Mouse (Mus musculus): ENCODE measurements at regions not wholly inside any gene's neighbourhood (a gene's known extent, or its start where the extent isn't known, plus 50 kb on each side); places are given as distances from the start of the nearest gene placed in this dataset.
A peak's percentile ranks its signal among the peaks of the same experiment; 100 is the strongest.

DNA sequence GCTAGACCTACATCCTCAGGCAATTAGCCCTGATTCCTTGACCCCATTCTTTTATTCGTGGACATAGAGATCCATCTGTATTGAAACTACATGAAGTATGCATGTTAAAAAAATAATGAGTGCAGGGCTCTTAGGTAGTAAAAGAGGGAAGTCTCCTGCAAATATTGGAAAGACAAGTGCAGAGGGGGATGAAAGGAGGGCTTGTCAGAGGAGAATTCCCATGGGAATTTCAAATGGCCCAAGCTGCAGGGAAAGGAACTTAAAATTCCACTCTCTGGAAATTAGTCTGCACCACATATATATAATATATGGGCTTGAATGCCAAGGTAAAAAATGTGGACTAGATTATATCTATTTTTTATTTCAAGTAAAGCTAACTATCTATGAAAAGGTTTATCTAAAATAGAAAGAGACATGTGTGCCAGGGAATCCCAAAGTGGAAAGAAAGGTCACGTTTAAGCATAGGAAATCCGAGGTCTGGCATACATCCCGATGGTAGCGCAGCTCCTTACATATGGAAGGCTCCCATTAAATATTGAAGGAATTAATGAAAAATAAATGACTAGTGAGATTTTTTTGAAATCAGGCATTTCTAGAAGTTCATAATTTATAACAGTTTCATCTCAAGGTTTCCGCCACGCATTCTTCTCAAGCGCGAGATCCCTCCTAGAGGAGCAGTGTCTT is 457.4 kb downstream of the Kctd12 start:
- Histone ChIP-seq H3K9ac (ENCODE audit: low read length) (no peak overlapping the region), H3K4me2 (ENCODE audit: low read depth, low read length) (no peak overlapping the region), H3K27me3 (ENCODE audit: control insufficient read depth, insufficient read depth, low read length) (no peaks in the 10 kb centered on the region), H3K4me3 (replicated peaks; ENCODE audit: low read length) (no peak overlapping the region), H3K9me3 (replicated peaks; ENCODE audit: control insufficient read depth, low read length) (no peaks in the 10 kb centered on the region), H3K36me3 (ENCODE audit: control insufficient read depth, insufficient read depth, low read length) (no peaks in the 10 kb centered on the region), H3K27ac (ENCODE audit: low read length) (no peak overlapping the region), H3K4me1 (ENCODE audit: control insufficient read depth, insufficient read depth, low read length) (no peaks in the 10 kb centered on the region)
- ATAC-seq (ENCODE audit: insufficient read depth, low FRiP score), result no peak
- 80% methylated on average over 9 of the region's 9 CpGs for WGBS

DNA sequence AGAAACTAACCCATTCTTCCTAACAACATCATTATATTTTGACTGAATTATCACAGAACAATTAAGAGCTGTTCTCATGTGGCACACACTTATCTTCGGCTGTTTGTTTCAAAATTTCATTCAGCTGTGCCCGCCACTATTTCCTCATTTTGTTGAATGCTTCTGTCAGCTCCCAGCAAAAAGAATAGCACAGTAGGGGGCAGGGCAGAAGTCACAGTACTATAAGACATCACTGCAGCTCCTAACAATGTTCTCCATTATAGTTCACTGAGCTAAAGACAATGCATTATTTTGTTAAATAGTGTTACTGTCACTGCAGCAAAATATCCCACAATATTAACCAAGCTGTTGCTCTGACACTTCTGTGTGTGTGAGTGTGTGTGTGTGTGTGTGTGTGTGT is 465.7 kb downstream of the Kctd12 start:
- Histone ChIP-seq H3K9me3 (replicated peaks; ENCODE audit: control insufficient read depth, low read length) (no peaks in the 10 kb centered on the region), H3K9ac (ENCODE audit: low read length) (no peak overlapping the region), H3K27me3 (ENCODE audit: control insufficient read depth, insufficient read depth, low read length) (no peaks in the 10 kb centered on the region), H3K4me1 (ENCODE audit: control insufficient read depth, insufficient read depth, low read length) (no peaks in the 10 kb centered on the region), H3K27ac (ENCODE audit: low read length) (no peak overlapping the region), H3K4me2 (ENCODE audit: low read depth, low read length) (no peak overlapping the region), H3K4me3 (replicated peaks; ENCODE audit: low read length) (no peak overlapping the region), H3K36me3 (ENCODE audit: control insufficient read depth, insufficient read depth, low read length) (no peaks in the 10 kb centered on the region)
- 45% methylated on average over 2 of the region's 2 CpGs for WGBS
- ATAC-seq (ENCODE audit: insufficient read depth, low FRiP score), result no peak

DNA sequence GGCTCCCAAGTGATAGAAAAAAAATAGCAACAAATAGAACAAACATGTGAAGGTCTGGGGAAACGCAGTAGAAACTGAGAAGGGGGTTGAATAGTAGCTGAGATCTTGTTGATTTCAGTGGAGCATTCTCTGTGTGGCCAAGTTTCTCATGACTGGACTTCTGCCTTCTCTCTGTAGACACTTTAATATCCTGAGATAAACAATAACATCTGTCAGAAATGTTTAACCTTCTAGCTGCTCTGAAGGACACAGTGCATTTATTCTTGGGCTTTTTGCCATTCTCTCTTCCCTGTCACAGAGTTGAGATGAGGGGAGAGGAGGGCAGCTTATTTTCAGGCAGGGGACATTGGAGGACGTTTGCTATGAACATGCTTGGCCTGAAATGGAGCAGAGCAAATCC is 467.9 kb downstream of the Kctd12 start:
- Histone ChIP-seq H3K4me3 (replicated peaks; ENCODE audit: low read length) (no peak overlapping the region), H3K36me3 (ENCODE audit: control insufficient read depth, insufficient read depth, low read length) (no peaks in the 10 kb centered on the region), H3K9me3 (replicated peaks; ENCODE audit: control insufficient read depth, low read length) (no peaks in the 10 kb centered on the region), H3K4me2 (ENCODE audit: low read depth, low read length) (no peak overlapping the region), H3K27me3 (ENCODE audit: control insufficient read depth, insufficient read depth, low read length) (no peaks in the 10 kb centered on the region), H3K27ac (ENCODE audit: low read length) (no peak overlapping the region), H3K9ac (ENCODE audit: low read length) (no peak overlapping the region), H3K4me1 (ENCODE audit: control insufficient read depth, insufficient read depth, low read length) (no peaks in the 10 kb centered on the region)
- WGBS, result 41% methylated on average over 2 of the region's 2 CpGs
- ATAC-seq (ENCODE audit: insufficient read depth, low FRiP score), result peak; percentile 10; the same call in 1 of the 2 replicates

DNA sequence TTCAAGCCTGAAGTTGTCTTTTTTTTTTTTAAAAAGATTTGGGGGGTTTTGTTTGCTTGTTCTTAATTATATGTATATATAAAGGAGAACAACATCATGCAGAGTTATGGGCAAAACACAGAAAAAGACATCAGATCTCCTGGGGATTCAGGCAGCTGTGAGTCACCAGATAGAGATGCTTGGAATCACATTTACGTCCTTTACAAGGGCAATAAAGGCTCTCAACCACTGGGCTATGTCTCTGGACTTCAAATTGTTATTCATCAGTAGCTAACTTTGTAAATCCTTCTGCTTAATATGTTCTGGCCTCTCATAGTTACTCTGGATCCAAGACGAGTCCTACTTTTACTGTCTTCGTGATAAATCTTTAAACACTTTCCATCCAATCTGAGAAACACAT is 469.8 kb downstream of the Kctd12 start:
- Histone ChIP-seq H3K4me2 (ENCODE audit: low read depth, low read length) (no peak overlapping the region), H3K36me3 (ENCODE audit: control insufficient read depth, insufficient read depth, low read length) (no peaks in the 10 kb centered on the region), H3K9me3 (replicated peaks; ENCODE audit: control insufficient read depth, low read length) (no peaks in the 10 kb centered on the region), H3K9ac (ENCODE audit: low read length) (no peak overlapping the region), H3K4me1 (ENCODE audit: control insufficient read depth, insufficient read depth, low read length) (no peaks in the 10 kb centered on the region), H3K4me3 (replicated peaks; ENCODE audit: low read length) (no peak overlapping the region), H3K27ac (ENCODE audit: low read length) (no peak overlapping the region), H3K27me3 (ENCODE audit: control insufficient read depth, insufficient read depth, low read length) (no peaks in the 10 kb centered on the region)
- no peak for ATAC-seq (ENCODE audit: insufficient read depth, low FRiP score)
- WGBS, result 39% methylated on average over 3 of the region's 3 CpGs

DNA sequence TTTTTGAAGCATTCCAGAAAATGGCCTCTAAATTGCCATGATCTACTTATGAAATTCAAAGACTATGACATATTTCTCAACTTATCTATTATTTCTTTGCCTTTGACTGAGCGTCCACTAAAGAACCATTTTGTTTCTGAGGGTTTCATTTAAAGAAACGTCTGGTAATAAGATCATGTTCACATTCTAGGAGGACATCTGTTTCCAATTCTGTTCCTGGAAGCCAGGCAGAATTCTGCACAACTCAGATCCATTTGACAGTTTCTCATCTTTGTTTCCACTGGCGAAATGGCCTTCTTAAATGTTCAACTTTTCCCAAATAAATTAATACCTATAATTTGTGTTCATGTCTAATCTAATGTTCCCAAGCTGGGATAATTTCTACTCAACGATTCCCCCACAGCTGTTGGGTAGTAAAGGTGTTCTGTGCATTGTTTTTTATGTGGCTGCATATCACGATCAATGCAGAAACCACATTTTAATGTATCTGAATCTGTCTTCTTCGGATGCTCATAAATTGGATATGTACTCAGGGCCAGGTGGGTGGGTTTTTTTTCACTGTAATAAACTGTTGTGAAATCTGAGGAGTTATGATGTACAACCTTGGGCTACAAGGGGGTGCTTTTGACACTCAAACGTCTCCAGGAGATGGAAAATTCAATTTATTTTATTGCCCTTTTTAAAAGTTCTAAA is 470.6 kb downstream of the Kctd12 start:
- H3K27me3 ChIP-seq (ENCODE audit: control insufficient read depth, insufficient read depth, low read length), result no peaks in the 10 kb centered on the region
- no peaks in the 10 kb centered on the region for H3K9me3 ChIP-seq (replicated peaks; ENCODE audit: control insufficient read depth, low read length)
- H3K27ac ChIP-seq (ENCODE audit: low read length), result no peak overlapping the region
- WGBS, result 67% methylated on average over 7 of the region's 7 CpGs
- no peak for ATAC-seq (ENCODE audit: insufficient read depth, low FRiP score)
- no peak overlapping the region for H3K9ac ChIP-seq (ENCODE audit: low read length)
- H3K4me1 ChIP-seq (ENCODE audit: control insufficient read depth, insufficient read depth, low read length), result no peaks in the 10 kb centered on the region
- H3K4me3 ChIP-seq (replicated peaks; ENCODE audit: low read length), result no peak overlapping the region
- H3K4me2 ChIP-seq (ENCODE audit: low read depth, low read length), result no peak overlapping the region
- H3K36me3 ChIP-seq (ENCODE audit: control insufficient read depth, insufficient read depth, low read length), result no peaks in the 10 kb centered on the region

DNA sequence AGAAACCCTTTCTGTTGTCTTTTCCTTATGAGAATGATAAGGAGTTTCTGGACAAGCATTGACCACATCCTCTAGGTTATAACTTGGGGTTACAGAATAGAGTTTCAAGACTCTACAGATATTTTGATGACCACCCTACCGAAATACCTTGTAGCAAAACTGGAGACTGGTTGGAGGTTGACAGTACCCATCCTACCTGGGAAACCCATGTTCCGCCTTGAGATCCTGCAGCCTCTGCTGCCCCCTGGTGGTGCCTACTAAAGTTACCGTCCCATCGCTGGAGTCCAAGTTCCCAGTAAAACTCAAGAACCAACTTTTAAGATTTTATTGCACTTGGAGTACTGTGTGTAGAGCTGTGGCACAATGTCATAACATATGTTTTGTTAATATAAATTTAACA is 472.1 kb downstream of the Kctd12 start:
- Histone ChIP-seq H3K9ac (ENCODE audit: low read length) (no peak overlapping the region), H3K4me2 (ENCODE audit: low read depth, low read length) (no peak overlapping the region), H3K4me3 (replicated peaks; ENCODE audit: low read length) (no peak overlapping the region), H3K36me3 (ENCODE audit: control insufficient read depth, insufficient read depth, low read length) (no peaks in the 10 kb centered on the region), H3K9me3 (replicated peaks; ENCODE audit: control insufficient read depth, low read length) (no peaks in the 10 kb centered on the region), H3K27ac (ENCODE audit: low read length) (no peak overlapping the region), H3K4me1 (ENCODE audit: control insufficient read depth, insufficient read depth, low read length) (peaks cover 3% of the 10 kb centered on the region; the same call in 1 of the 2 replicates), H3K27me3 (ENCODE audit: control insufficient read depth, insufficient read depth, low read length) (no peaks in the 10 kb centered on the region)
- WGBS, result 35% methylated on average over 4 of the region's 4 CpGs
- no peak for ATAC-seq (ENCODE audit: insufficient read depth, low FRiP score)

DNA sequence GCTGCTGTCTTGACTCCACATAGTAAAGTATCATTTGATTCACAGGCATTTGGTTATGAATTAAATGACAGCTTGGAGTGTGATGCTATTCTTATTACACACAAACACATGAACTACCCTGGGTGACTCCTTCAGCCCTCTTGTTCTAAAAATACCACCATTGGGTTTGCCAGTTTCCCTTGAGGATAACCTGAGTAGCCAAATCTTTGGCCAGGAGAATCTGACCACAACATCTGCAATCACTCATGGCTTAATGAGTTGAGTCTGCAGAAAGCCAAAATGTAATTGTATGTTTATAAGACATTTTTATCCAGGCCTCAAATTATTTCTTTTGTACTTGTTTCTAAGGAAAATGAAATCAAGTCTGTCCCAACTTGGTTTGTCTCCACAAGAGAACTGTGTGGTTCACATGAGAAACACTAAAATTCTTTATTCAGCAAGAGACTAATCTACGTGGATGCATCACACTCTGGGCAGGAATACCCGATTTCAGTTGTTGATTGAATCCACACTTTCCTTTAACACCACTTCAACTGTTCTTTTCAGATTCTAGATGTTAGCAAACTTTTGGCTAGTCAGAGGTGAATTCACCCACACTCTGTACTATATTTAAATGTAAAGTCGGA is 476.6 kb downstream of the Kctd12 start:
- Histone ChIP-seq H3K27ac (ENCODE audit: low read length) (no peak overlapping the region), H3K4me2 (ENCODE audit: low read depth, low read length) (no peak overlapping the region), H3K27me3 (ENCODE audit: control insufficient read depth, insufficient read depth, low read length) (no peaks in the 10 kb centered on the region), H3K9me3 (replicated peaks; ENCODE audit: control insufficient read depth, low read length) (no peaks in the 10 kb centered on the region), H3K4me1 (ENCODE audit: control insufficient read depth, insufficient read depth, low read length) (peaks cover 3% of the 10 kb centered on the region; the same call in 1 of the 2 replicates), H3K36me3 (ENCODE audit: control insufficient read depth, insufficient read depth, low read length) (no peaks in the 10 kb centered on the region), H3K4me3 (replicated peaks; ENCODE audit: low read length) (no peak overlapping the region), H3K9ac (ENCODE audit: low read length) (no peak overlapping the region)
- 51% methylated on average over 3 of the region's 3 CpGs for WGBS
- no peak for ATAC-seq (ENCODE audit: insufficient read depth, low FRiP score)

DNA sequence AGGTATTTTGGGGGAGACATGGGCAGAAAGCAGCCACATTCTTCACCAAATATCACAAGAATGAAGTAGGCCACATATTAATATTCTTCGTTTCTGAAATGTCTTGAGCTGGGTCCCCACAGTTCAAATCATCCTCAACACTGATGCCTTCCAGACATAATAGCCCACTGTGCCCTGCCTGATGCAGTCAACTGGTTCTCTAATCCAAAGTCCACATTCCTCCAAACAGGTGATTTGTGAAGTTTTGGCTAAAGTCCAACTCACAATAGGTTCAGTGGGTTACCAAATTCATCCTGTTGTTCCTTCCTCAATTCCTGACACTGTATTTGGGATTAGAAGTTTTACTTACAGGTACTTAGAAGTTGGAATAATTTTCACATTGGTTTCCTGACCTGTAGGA is 485.3 kb downstream of the Kctd12 start:
- 84% methylated on average over 1 of the region's 1 CpGs for WGBS
- ATAC-seq (ENCODE audit: insufficient read depth, low FRiP score), result no peak
- H3K4me2 ChIP-seq (ENCODE audit: low read depth, low read length), result no peak overlapping the region

DNA sequence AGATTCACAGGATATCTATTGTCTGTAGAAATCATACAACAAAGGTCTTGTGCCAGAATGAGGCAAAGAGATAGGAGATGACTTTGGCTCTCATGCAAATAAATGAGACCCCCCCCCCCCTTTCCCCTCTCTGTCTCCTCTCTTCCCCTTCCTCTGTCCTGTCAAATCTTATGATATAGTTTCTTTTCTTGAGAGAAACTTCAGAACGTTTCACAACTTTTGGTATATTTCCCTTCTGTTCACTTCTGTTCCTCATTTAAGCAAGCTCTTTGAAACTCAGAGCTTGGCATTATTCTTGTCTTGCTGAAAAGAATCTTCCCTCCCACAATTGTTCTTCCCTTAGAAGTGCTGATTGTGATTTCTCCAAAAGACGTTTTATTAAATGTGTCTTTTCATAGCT is 490.1 kb downstream of the Kctd12 start:
- Histone ChIP-seq H3K4me2 (ENCODE audit: low read depth, low read length) (no peak overlapping the region), H3K9ac (ENCODE audit: low read length) (no peak overlapping the region), H3K9me3 (replicated peaks; ENCODE audit: control insufficient read depth, low read length) (no peaks in the 10 kb centered on the region), H3K4me1 (ENCODE audit: control insufficient read depth, insufficient read depth, low read length) (no peaks in the 10 kb centered on the region), H3K27ac (ENCODE audit: low read length) (no peak overlapping the region), H3K4me3 (replicated peaks; ENCODE audit: low read length) (no peak overlapping the region), H3K27me3 (ENCODE audit: control insufficient read depth, insufficient read depth, low read length) (no peaks in the 10 kb centered on the region), H3K36me3 (ENCODE audit: control insufficient read depth, insufficient read depth, low read length) (no peaks in the 10 kb centered on the region)
- ATAC-seq (ENCODE audit: insufficient read depth, low FRiP score), result no peak
- 57% methylated on average over 2 of the region's 2 CpGs for WGBS

More for the DNA sequence above, 485.3 kb downstream of the Kctd12 start:
- H3K27me3 ChIP-seq (ENCODE audit: control insufficient read depth, insufficient read depth, low read length), result no peaks in the 10 kb centered on the region
- H3K27ac ChIP-seq (ENCODE audit: low read length), result no peak overlapping the region
- no peak overlapping the region for H3K9ac ChIP-seq (ENCODE audit: low read length)
- no peaks in the 10 kb centered on the region for H3K4me1 ChIP-seq (ENCODE audit: control insufficient read depth, insufficient read depth, low read length)
- H3K4me3 ChIP-seq (replicated peaks; ENCODE audit: low read length), result no peak overlapping the region
- no peaks in the 10 kb centered on the region for H3K9me3 ChIP-seq (replicated peaks; ENCODE audit: control insufficient read depth, low read length)
- H3K36me3 ChIP-seq (ENCODE audit: control insufficient read depth, insufficient read depth, low read length), result no peaks in the 10 kb centered on the region
